Mouse (Mus musculus) heart, embryonic 11.5 days (tissue): Measurements from ENCODE around the gene Adat2. TPM values are rescaled to one million over a fixed set of nuclear protein-coding genes. Genes with fewer than 3 reads are reported as not detected.

ENCODE experiments used
- ATAC-seq: fragments of 200-750 bp; cut with Nextera tagmentation; replicated peaks from 2 replicates; pipeline ENCODE4 v1.8.0; 2017; ENCODE audit warnings: moderate library complexity; ENCODE audit not compliant: insufficient number of reproducible peaks, low FRiP score, low TSS enrichment
- H3K27ac ChIP-seq: fragments of 300-500 bp; sonication (generic); 2 replicates; pipeline ENCODE4 v1.5.1; 2014; ENCODE audit warnings: mild to moderate bottlenecking, low read depth, low read length
- H3K27me3 ChIP-seq: fragments of 300-500 bp; sonication (generic); 2 replicates; pipeline ENCODE4 v1.6.1; 2014; ENCODE audit warnings: mild to moderate bottlenecking, low read length, mixed read lengths; ENCODE audit not compliant: control insufficient read depth, insufficient read depth
- H3K36me3 ChIP-seq: fragments of 300-500 bp; sonication (generic); 2 replicates; pipeline ENCODE4 v1.6.1; 2014; ENCODE audit warnings: mild to moderate bottlenecking, low read length, moderate library complexity, mixed read lengths; ENCODE audit not compliant: control insufficient read depth, insufficient read depth
- H3K4me1 ChIP-seq: fragments of 300-500 bp; sonication (generic); 2 replicates; pipeline ENCODE4 v1.6.1; 2014; ENCODE audit warnings: low read length; ENCODE audit not compliant: control insufficient read depth, insufficient read depth
- H3K4me2 ChIP-seq: fragments of 300-500 bp; sonication (generic); 2 replicates; pipeline ENCODE4 v1.6.1; 2014; ENCODE audit warnings: mild to moderate bottlenecking, moderate library complexity
- H3K4me3 ChIP-seq: fragments of 300-500 bp; sonication (generic); 2 replicates; pipeline ENCODE4 v1.5.1; 2014; ENCODE audit warnings: low read depth, low read length
- H3K9ac ChIP-seq: fragments of 300-500 bp; sonication (generic); 2 replicates; pipeline ENCODE4 v1.6.1; 2014; ENCODE audit warnings: mild to moderate bottlenecking, low read depth, low read length, moderate library complexity
- H3K9me3 ChIP-seq: fragments of 300-500 bp; sonication (generic); replicated peaks from 2 replicates; pipeline ENCODE4 v1.6.1; 2016; ENCODE audit warnings: low read length; ENCODE audit not compliant: control insufficient read depth
- WGBS: fragments of 180-500 bp; shearing (Covaris S2); extraction: QIAGEN DNeasy Blood & Tissue Kit; methylation state at CpG from one replicate; pipeline ENCODE4 v1.1.7; 2014; ENCODE audit not compliant: insufficient replicate concordance; 5-methylcytosine and 5-hydroxymethylcytosine counted together
- polyA plus RNA-seq: library from polyadenylated mRNA; unstranded; fragments of >200 nt; fragmentation: Nextera tagmentation; extraction: Ambion mirVana; gene quantifications from 2 replicates; pipeline ENCODE4 v1.2.1, GENCODE M21; 2014

Gene Adat2
- polyA plus RNA-seq, 1 experiment from 2014 or later: 3.3 TPM

GRCm38 (mm10) chr10:13554316-13554715 lies 1.6 kb downstream of the Adat2 start:
- no peak overlapping the region for H3K4me3 ChIP-seq
- no peak overlapping the region for H3K9ac ChIP-seq
- no peaks in the 10 kb centered on the region for H3K36me3 ChIP-seq
- H3K4me1 ChIP-seq: peaks cover 8% of the 10 kb centered on the region
- H3K27ac ChIP-seq: no peak overlapping the region
- H3K4me2 ChIP-seq: no peak overlapping the region
- ATAC-seq: no peak
- 84% methylated on average over 1 of the region's 1 CpGs for WGBS
- H3K9me3 ChIP-seq: no peaks in the 10 kb centered on the region
- H3K27me3 ChIP-seq: no peaks in the 10 kb centered on the region

- H3K9me3 ChIP-seq: no peaks in the 10 kb centered on the region
- no peaks in the 10 kb centered on the region for H3K27me3 ChIP-seq
- no peak overlapping the region for H3K4me2 ChIP-seq
- no peak overlapping the region for H3K4me3 ChIP-seq
- no peak for ATAC-seq
- no peak overlapping the region for H3K9ac ChIP-seq
- WGBS: 85% methylated on average over 13 of the region's 13 CpGs
- H3K4me1 ChIP-seq: no peaks in the 10 kb centered on the region
- H3K27ac ChIP-seq: no peak overlapping the region
- H3K36me3 ChIP-seq: peaks cover 2% of the 10 kb centered on the region; the same call in 1 of the 2 replicates
These were observed 7.5 kb downstream of the Adat2 start for GRCm38 (mm10) chr10:13560014-13560674.

- Histone ChIP-seq H3K9ac (0 out of 2 replicates have a peak overlapping the region, but pooled peaks have one; percentile 30), H3K27me3 (no peaks in the 10 kb centered on the region), H3K36me3 (peaks cover 2% of the 10 kb centered on the region; the same call in 1 of the 2 replicates), H3K4me3 (peak overlapping the region; percentile 21), H3K27ac (no peak overlapping the region), H3K9me3 (no peaks in the 10 kb centered on the region), H3K4me1 (no peaks in the 10 kb centered on the region), H3K4me2 (peak overlapping the region; percentile 64)
- ATAC-seq: no peak
- 24% methylated on average over 24 of the region's 24 CpGs for WGBS
These were observed 11.8 kb downstream of the Adat2 start for GRCm38 (mm10) chr10:13564364-13565079.

GRCm38 (mm10) chr10:13565080-13565448 lies 12.4 kb downstream of the Adat2 start:
- ATAC-seq: no peak
- no peaks in the 10 kb centered on the region for H3K27me3 ChIP-seq
- no peaks in the 10 kb centered on the region for H3K9me3 ChIP-seq
- H3K9ac ChIP-seq: 0 out of 2 replicates have a peak overlapping the region, but pooled peaks have one; percentile 30
- peak overlapping the region; percentile 21 for H3K4me3 ChIP-seq
- 56% methylated on average over 8 of the region's 8 CpGs for WGBS
- peak overlapping the region; percentile 64 for H3K4me2 ChIP-seq
- no peak overlapping the region for H3K27ac ChIP-seq
- H3K36me3 ChIP-seq: peaks cover 2% of the 10 kb centered on the region; the same call in 1 of the 2 replicates
- no peaks in the 10 kb centered on the region for H3K4me1 ChIP-seq

- H3K4me2 ChIP-seq: no peak overlapping the region
- ATAC-seq: no peak
- no peak overlapping the region for H3K9ac ChIP-seq
- H3K36me3 ChIP-seq: peaks cover 2% of the 10 kb centered on the region; the same call in 1 of the 2 replicates
- no peaks in the 10 kb centered on the region for H3K27me3 ChIP-seq
- no peaks in the 10 kb centered on the region for H3K4me1 ChIP-seq
- H3K27ac ChIP-seq: no peak overlapping the region
- H3K4me3 ChIP-seq: no peak overlapping the region
- 51% methylated on average over 13 of the region's 13 CpGs for WGBS
- no peaks in the 10 kb centered on the region for H3K9me3 ChIP-seq
These were observed 13.7 kb downstream of the Adat2 start for GRCm38 (mm10) chr10:13566393-13566792.

GRCm38 (mm10) chr10:13569818-13570217 lies 17.1 kb downstream of the Adat2 start:
- no peak overlapping the region for H3K27ac ChIP-seq
- no peak for ATAC-seq
- no peaks in the 10 kb centered on the region for H3K36me3 ChIP-seq
- H3K4me2 ChIP-seq: no peak overlapping the region
- H3K4me1 ChIP-seq: 0 out of 2 replicates have a peak, but pooled peaks cover 3% of the 10 kb centered on the region
- no peak overlapping the region for H3K9ac ChIP-seq
- H3K27me3 ChIP-seq: no peaks in the 10 kb centered on the region
- WGBS: 58% methylated on average over 7 of the region's 7 CpGs
- no peaks in the 10 kb centered on the region for H3K9me3 ChIP-seq
- no peak overlapping the region for H3K4me3 ChIP-seq

- WGBS: 72% methylated on average over 9 of the region's 9 CpGs
- Histone ChIP-seq H3K4me1 (0 out of 2 replicates have a peak, but pooled peaks cover 3% of the 10 kb centered on the region), H3K36me3 (no peaks in the 10 kb centered on the region), H3K9ac (no peak overlapping the region), H3K4me3 (no peak overlapping the region), H3K27me3 (no peaks in the 10 kb centered on the region), H3K9me3 (no peaks in the 10 kb centered on the region), H3K4me2 (no peak overlapping the region), H3K27ac (no peak overlapping the region)
- no peak for ATAC-seq
These were observed 18.2 kb downstream of the Adat2 start for GRCm38 (mm10) chr10:13570697-13571538.

GRCm38 (mm10) chr10:13572003-13572402 lies 19.3 kb downstream of the Adat2 start:
- H3K9ac ChIP-seq: no peak overlapping the region
- H3K27me3 ChIP-seq: no peaks in the 10 kb centered on the region
- no peak overlapping the region for H3K27ac ChIP-seq
- no peak for ATAC-seq
- H3K9me3 ChIP-seq: no peaks in the 10 kb centered on the region
- H3K4me3 ChIP-seq: no peak overlapping the region
- H3K4me2 ChIP-seq: no peak overlapping the region
- H3K4me1 ChIP-seq: 0 out of 2 replicates have a peak, but pooled peaks cover 3% of the 10 kb centered on the region
- H3K36me3 ChIP-seq: no peaks in the 10 kb centered on the region
- WGBS: 56% methylated on average over 10 of the region's 10 CpGs
